Mouse (Mus musculus) kidney, embryonic 14.5 days (tissue): ENCODE measurements around the gene Nuak1. TPM values are rescaled to one million over a fixed set of nuclear protein-coding genes. Genes with fewer than 3 reads are reported as not detected.

ENCODE experiments used
- ATAC-seq: fragments of 200-750 bp; cut with Nextera tagmentation; 2 replicates; pipeline ENCODE4 v1.8.0; 2017; ENCODE audit warnings: moderate number of reproducible peaks, mild to moderate bottlenecking, moderate TSS enrichment, moderate library complexity; ENCODE audit not compliant: low FRiP score, low TSS enrichment
- H3K27ac ChIP-seq: fragments of 300-500 bp; sonication (generic); 2 replicates; pipeline ENCODE4 v1.5.1; 2014; ENCODE audit warnings: low read depth, mild to moderate bottlenecking, low read length, moderate library complexity, mixed read lengths
- H3K27me3 ChIP-seq: fragments of 300-500 bp; sonication (generic); 2 replicates; pipeline ENCODE4 v1.6.1; 2014; ENCODE audit warnings: mild to moderate bottlenecking, low read length; ENCODE audit not compliant: control insufficient read depth, insufficient read depth
- H3K36me3 ChIP-seq: fragments of 300-500 bp; sonication (generic); 2 replicates; pipeline ENCODE4 v1.6.1; 2014; ENCODE audit warnings: low read length, mixed read lengths; ENCODE audit not compliant: control insufficient read depth, insufficient read depth
- H3K4me1 ChIP-seq: fragments of 300-500 bp; sonication (generic); 2 replicates; pipeline ENCODE4 v1.6.1; 2014; ENCODE audit warnings: low read length, mixed read lengths; ENCODE audit not compliant: control insufficient read depth, insufficient read depth
- H3K4me2 ChIP-seq: fragments of 300-500 bp; sonication (generic); replicated peaks from 2 replicates; pipeline ENCODE4 v1.6.1; 2014; ENCODE audit warnings: low read depth, mild to moderate bottlenecking, low read length
- H3K4me3 ChIP-seq: fragments of 300-500 bp; sonication (generic); 2 replicates; pipeline ENCODE4 v1.5.1; 2014; ENCODE audit warnings: mild to moderate bottlenecking, low read length
- H3K9ac ChIP-seq: fragments of 300-500 bp; sonication (generic); 2 replicates; pipeline ENCODE4 v1.6.1; 2014; ENCODE audit warnings: low read depth, mild to moderate bottlenecking, low read length, moderate library complexity
- H3K9me3 ChIP-seq: fragments of 300-500 bp; sonication (generic); 2 replicates; pipeline ENCODE4 v1.6.1; 2016; ENCODE audit warnings: low read length; ENCODE audit not compliant: control insufficient read depth
- WGBS: fragments of 180-500 bp; shearing (Covaris S2); extraction: QIAGEN DNeasy Blood & Tissue Kit; methylation state at CpG from one replicate; pipeline ENCODE4 v1.1.7; 2014; 5-methylcytosine and 5-hydroxymethylcytosine counted together
- polyA plus RNA-seq: library from polyadenylated mRNA; unstranded; fragments of >200 nt; fragmentation: Nextera tagmentation; extraction: Ambion mirVana; gene quantifications from 2 replicates; pipeline ENCODE4 v1.2.1, GENCODE M21; 2014

The Nuak1 gene
- polyA plus RNA-seq, 1 experiment from 2014 or later, result 3.0 TPM

GRCm38 (mm10) chr10:84335441-84335840, 105.0 kb downstream of the Nuak1 start:
- Histone ChIP-seq H3K4me3 (no peak overlapping the region), H3K4me2 (no peak overlapping the region), H3K27ac (no peak overlapping the region), H3K4me1 (no peaks in the 10 kb centered on the region), H3K27me3 (no peaks in the 10 kb centered on the region), H3K36me3 (no peaks in the 10 kb centered on the region), H3K9me3 (no peaks in the 10 kb centered on the region), H3K9ac (no peak overlapping the region)
- WGBS, result 80% methylated on average over 4 of the region's 4 CpGs
- ATAC-seq, result no peak

GRCm38 (mm10) chr10:84329822-84330221, 110.6 kb downstream of the Nuak1 start:
- no peak overlapping the region for H3K4me2 ChIP-seq
- no peak for ATAC-seq
- H3K9ac ChIP-seq, result no peak overlapping the region
- no peak overlapping the region for H3K4me3 ChIP-seq
- no peaks in the 10 kb centered on the region for H3K4me1 ChIP-seq
- H3K27me3 ChIP-seq, result no peaks in the 10 kb centered on the region
- no peaks in the 10 kb centered on the region for H3K9me3 ChIP-seq
- H3K27ac ChIP-seq, result no peak overlapping the region
- 82% methylated on average over 7 of the region's 7 CpGs for WGBS
- no peaks in the 10 kb centered on the region for H3K36me3 ChIP-seq

- no peaks in the 10 kb centered on the region for H3K9me3 ChIP-seq
- H3K36me3 ChIP-seq, result no peaks in the 10 kb centered on the region
- WGBS, result 69% methylated on average over 5 of the region's 5 CpGs
- no peak overlapping the region for H3K4me2 ChIP-seq
- ATAC-seq, result no peak
- H3K4me1 ChIP-seq, result no peaks in the 10 kb centered on the region
- no peaks in the 10 kb centered on the region for H3K27me3 ChIP-seq
- H3K27ac ChIP-seq, result no peak overlapping the region
- H3K9ac ChIP-seq, result no peak overlapping the region
- no peak overlapping the region for H3K4me3 ChIP-seq
These were observed 111.1 kb downstream of the Nuak1 start for GRCm38 (mm10) chr10:84329336-84329735.

- no peak overlapping the region for H3K4me3 ChIP-seq
- 63% methylated on average over 6 of the region's 6 CpGs for WGBS
These were observed 116.4 kb downstream of the Nuak1 start for GRCm38 (mm10) chr10:84324018-84324417.

More at GRCm38 (mm10) chr10:84324018-84324417, 116.4 kb downstream of the Nuak1 start:
- Histone ChIP-seq H3K4me1 (no peaks in the 10 kb centered on the region), H3K9ac (no peak overlapping the region), H3K27me3 (no peaks in the 10 kb centered on the region), H3K9me3 (no peaks in the 10 kb centered on the region), H3K36me3 (no peaks in the 10 kb centered on the region), H3K27ac (no peak overlapping the region), H3K4me2 (no peak overlapping the region)
- ATAC-seq, result no peak

Other genes with a start within 250 kb of the Nuak1 start
- gene Ckap4, start 93.5 kb upstream of the Nuak1 start, polyA plus RNA-seq, result 87.6 and 121 TPM in 2 replicates
- 6.5 and 11.3 TPM in 2 replicates for gene Tcp11l2, start 136.0 kb upstream of the Nuak1 start, polyA plus RNA-seq
- 12.3 and 21.7 TPM in 2 replicates for gene Polr3b, start 181.7 kb upstream of the Nuak1 start, polyA plus RNA-seq